Mouse (Mus musculus): ENCODE results near the gene Dhx37. TPM values are rescaled to one million over a fixed set of nuclear protein-coding genes. Genes with fewer than 3 reads are reported as not detected.

The Dhx37 gene
- polyA plus RNA-seq (2016; fragmentation: Nextera tagmentation; extraction: Ambion mirVana) = 16.7 and 18.0 TPM in 2 replicates

DNA sequence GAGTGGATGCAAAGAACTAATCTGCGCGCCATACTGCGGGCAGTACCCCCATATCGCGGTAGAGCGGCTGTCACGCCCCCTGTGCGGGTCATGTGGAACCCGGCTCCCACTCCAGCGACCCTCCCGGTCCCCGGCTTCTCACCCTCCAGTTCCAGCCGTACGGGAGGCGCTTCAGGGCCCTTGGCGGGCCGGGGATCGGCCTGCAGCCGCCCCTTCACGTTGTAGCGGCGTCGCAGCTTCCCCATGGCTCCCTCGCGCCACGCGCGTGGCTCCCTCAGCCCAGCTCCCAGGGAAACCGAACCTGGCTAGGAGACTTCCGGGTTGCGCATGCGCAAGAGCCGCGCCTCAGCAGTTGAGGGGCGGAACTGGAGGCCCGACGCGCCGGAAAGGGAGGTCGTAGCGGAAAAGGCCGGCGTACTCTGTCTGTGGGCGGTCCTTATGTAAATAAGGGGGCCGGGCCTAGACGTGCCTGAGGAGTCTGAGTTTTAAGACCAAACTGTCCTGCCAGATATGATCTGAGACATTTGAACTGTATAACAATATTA is at the start of gene Dhx37:
Gene Dhx37 (minus strand): TSS at position 329 of the 545 bp plus-strand sequence.
- peak within 1 kb of the TSS; percentile 35; the same call in 1 of the 2 replicates for H3K27ac ChIP-seq
- H3K36me3 ChIP-seq = peaks cover 30% of the 10 kb centered on the region
- H3K4me1 ChIP-seq = peaks cover 12% of the 10 kb centered on the region
- H3K4me3 ChIP-seq = peak within 1 kb of the TSS; percentile 69
- H3K9me3 ChIP-seq (replicated peaks) = no peaks in the 10 kb centered on the region
- H3K4me2 ChIP-seq (replicated peaks) = peak within 1 kb of the TSS; percentile 70
- WGBS = under 1% methylated on average over 46 of the region's 46 CpGs
- peak; percentile 95 for ATAC-seq (ENCODE audit: low FRiP score)
- peak within 1 kb of the TSS; percentile 80 for H3K9ac ChIP-seq
- no peaks in the 10 kb centered on the region for H3K27me3 ChIP-seq

GRCm38 (mm10) chr5:125482474-125482873 is 48.6 kb upstream of the Dhx37 start:
- WGBS = 93% methylated on average over 7 of the region's 7 CpGs
- Histone ChIP-seq H3K4me3 (no peak overlapping the region), H3K9me3 (replicated peaks) (no peaks in the 10 kb centered on the region), H3K27me3 (no peaks in the 10 kb centered on the region), H3K27ac (no peak overlapping the region), H3K4me2 (replicated peaks) (no peak overlapping the region), H3K4me1 (peaks cover 29% of the 10 kb centered on the region), H3K36me3 (peaks cover 28% of the 10 kb centered on the region), H3K9ac (no peak overlapping the region)
- ATAC-seq (ENCODE audit: low FRiP score) = no peak

DNA sequence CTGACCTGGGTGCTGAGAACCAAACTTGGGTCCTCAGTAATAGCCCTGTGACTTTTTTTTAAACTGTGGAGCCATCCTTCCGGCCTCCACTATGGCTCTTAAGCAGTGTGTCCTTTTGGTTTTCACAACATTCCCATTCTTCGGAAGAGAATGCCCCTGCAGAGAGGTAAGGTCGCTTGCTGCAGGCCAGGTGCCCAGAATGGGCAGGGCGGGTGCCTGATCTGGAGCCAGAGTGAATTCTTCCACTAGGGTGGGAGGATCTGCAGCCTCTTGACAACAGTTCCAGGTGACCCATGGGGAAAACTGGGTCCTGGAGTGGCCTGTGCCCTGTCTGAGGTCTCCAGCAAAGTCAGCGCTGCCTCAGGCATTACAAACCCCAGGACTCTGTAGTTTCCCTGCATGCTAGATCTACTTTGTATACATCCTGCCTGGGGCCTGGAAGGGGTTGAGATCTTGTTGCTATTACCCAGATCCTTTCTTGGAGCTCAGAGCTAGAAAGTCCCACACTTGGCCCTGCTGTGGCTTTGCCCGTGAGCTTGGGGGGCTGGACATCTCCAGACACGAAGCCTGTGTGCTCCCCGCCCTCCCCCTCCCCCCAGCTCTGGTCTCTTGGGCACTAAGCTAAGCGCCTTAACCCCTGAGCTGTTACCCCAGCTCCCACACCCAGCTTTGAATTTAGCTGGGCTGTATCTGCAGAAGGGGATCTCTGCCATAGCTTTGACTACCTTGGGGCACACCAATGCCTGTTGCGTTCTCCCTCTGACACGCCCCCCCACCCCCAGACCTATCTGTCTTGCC is 46.7 kb upstream of the Dhx37 start:
- WGBS = 78% methylated on average over 11 of the region's 11 CpGs
- H3K27ac ChIP-seq = no peak overlapping the region

DNA sequence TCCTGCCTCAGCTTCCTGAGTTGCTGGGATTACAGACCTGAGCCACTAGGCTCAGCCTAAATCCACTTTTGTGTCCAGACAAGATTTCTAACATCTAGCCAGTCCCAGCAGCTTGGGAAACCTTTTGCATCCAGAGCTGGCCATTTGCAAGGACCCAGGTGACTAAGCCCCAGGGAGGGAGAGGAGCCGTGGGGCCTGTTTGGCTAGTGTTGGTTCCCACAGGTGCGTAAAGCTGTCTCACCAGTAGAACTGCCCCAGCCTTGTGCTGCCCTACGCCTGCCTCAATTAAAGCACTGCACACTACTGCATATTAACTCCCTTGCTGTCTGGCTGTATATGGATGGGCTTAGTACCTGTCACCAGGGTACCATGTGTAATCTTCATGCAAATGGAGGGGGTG is 45.5 kb upstream of the Dhx37 start:
- 89% methylated on average over 3 of the region's 3 CpGs for WGBS
- Histone ChIP-seq H3K4me1 (peaks cover 42% of the 10 kb centered on the region), H3K9me3 (replicated peaks) (no peaks in the 10 kb centered on the region), H3K36me3 (peaks cover 17% of the 10 kb centered on the region), H3K27ac (no peak overlapping the region), H3K4me2 (replicated peaks) (no peak overlapping the region), H3K9ac (no peak overlapping the region), H3K4me3 (no peak overlapping the region), H3K27me3 (no peaks in the 10 kb centered on the region)
- no peak for ATAC-seq (ENCODE audit: low FRiP score)

More for the DNA sequence above, 46.7 kb upstream of the Dhx37 start:
- no peak overlapping the region for H3K9ac ChIP-seq
- no peak for ATAC-seq (ENCODE audit: low FRiP score)
- peaks cover 25% of the 10 kb centered on the region for H3K36me3 ChIP-seq
- H3K4me1 ChIP-seq = peaks cover 38% of the 10 kb centered on the region
- H3K9me3 ChIP-seq (replicated peaks) = no peaks in the 10 kb centered on the region
- H3K4me3 ChIP-seq = no peak overlapping the region
- no peak overlapping the region for H3K4me2 ChIP-seq (replicated peaks)
- no peaks in the 10 kb centered on the region for H3K27me3 ChIP-seq

DNA sequence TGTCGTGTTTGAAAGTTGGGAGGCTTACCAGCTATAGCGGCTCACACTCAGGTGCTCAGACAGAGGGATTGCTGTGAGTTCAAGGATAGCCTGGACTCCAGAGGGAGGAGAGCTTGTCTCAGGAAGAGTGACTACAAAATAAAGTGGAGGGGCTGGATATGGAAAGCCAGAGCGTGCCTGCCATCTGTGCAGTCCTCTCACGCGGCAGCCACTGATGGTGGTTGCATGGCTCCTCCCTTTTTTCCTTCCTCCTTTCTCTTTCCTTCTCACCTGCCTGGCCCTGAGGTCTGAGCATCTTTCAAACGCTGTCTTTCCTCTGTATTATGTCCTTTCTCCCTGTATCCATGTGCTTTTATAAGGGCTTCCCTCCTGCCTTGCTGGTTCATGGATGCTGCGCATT is 44.1 kb upstream of the Dhx37 start:
- no peak overlapping the region for H3K4me3 ChIP-seq
- no peak for ATAC-seq (ENCODE audit: low FRiP score)
- peaks cover 6% of the 10 kb centered on the region for H3K36me3 ChIP-seq
- H3K4me1 ChIP-seq = peaks cover 42% of the 10 kb centered on the region
- H3K9ac ChIP-seq = no peak overlapping the region
- H3K9me3 ChIP-seq (replicated peaks) = no peaks in the 10 kb centered on the region
- H3K27me3 ChIP-seq = no peaks in the 10 kb centered on the region
- H3K27ac ChIP-seq = no peak overlapping the region
- 76% methylated on average over 7 of the region's 7 CpGs for WGBS
- peak overlapping the region; percentile 87 for H3K4me2 ChIP-seq (replicated peaks)

GRCm38 (mm10) chr5:125477533-125477932 is 43.6 kb upstream of the Dhx37 start:
- ATAC-seq (ENCODE audit: low FRiP score) = no peak
- H3K9me3 ChIP-seq (replicated peaks) = no peaks in the 10 kb centered on the region
- H3K4me1 ChIP-seq = peaks cover 42% of the 10 kb centered on the region
- 0 out of 2 replicates have a peak, but pooled peaks cover 1% of the 10 kb centered on the region for H3K36me3 ChIP-seq
- H3K27me3 ChIP-seq = no peaks in the 10 kb centered on the region
- H3K27ac ChIP-seq = no peak overlapping the region
- peak overlapping the region; percentile 84; the same call in 1 of the 2 replicates for H3K9ac ChIP-seq
- WGBS = 62% methylated on average over 7 of the region's 7 CpGs
- peak overlapping the region; percentile 87 for H3K4me2 ChIP-seq (replicated peaks)
- peak overlapping the region; percentile 85; the same call in 1 of the 2 replicates for H3K4me3 ChIP-seq

- Histone ChIP-seq H3K27me3 (no peaks in the 10 kb centered on the region), H3K27ac (no peak overlapping the region), H3K4me3 (peak overlapping the region; percentile 85), H3K9ac (peak overlapping the region; percentile 84), H3K36me3 (no peaks in the 10 kb centered on the region), H3K4me1 (peaks cover 42% of the 10 kb centered on the region), H3K4me2 (replicated peaks) (peak overlapping the region; percentile 87), H3K9me3 (replicated peaks) (no peaks in the 10 kb centered on the region)
- 71% methylated on average over 7 of the region's 7 CpGs for WGBS
- ATAC-seq (ENCODE audit: low FRiP score) = 0 out of 2 replicates have a peak, but pooled peaks have one; percentile 21
Observed at GRCm38 (mm10) chr5:125476799-125477198, 42.9 kb upstream of the Dhx37 start.

GRCm38 (mm10) chr5:125476286-125476625 is 42.3 kb upstream of the Dhx37 start:
- Histone ChIP-seq H3K4me3 (peak overlapping the region; percentile 85), H3K27ac (peak overlapping the region; percentile 84), H3K4me1 (peaks cover 42% of the 10 kb centered on the region), H3K36me3 (no peaks in the 10 kb centered on the region), H3K4me2 (replicated peaks) (peak overlapping the region; percentile 87), H3K27me3 (no peaks in the 10 kb centered on the region), H3K9me3 (replicated peaks) (no peaks in the 10 kb centered on the region), H3K9ac (peak overlapping the region; percentile 84)
- 17% methylated on average over 5 of the region's 5 CpGs for WGBS
- peak; percentile 55 for ATAC-seq (ENCODE audit: low FRiP score)

- no peaks in the 10 kb centered on the region for H3K27me3 ChIP-seq
- ATAC-seq (ENCODE audit: low FRiP score) = peak; percentile 91
- H3K4me3 ChIP-seq = peak within 1 kb of the TSS; percentile 85
- peak within 1 kb of the TSS; percentile 84 for H3K9ac ChIP-seq
- H3K4me2 ChIP-seq (replicated peaks) = peak within 1 kb of the TSS; percentile 87
- no peaks in the 10 kb centered on the region for H3K9me3 ChIP-seq (replicated peaks)
- no peaks in the 10 kb centered on the region for H3K36me3 ChIP-seq
- peak within 1 kb of the TSS; percentile 84 for H3K27ac ChIP-seq
- under 1% methylated on average over 60 of the region's 60 CpGs for WGBS
- H3K4me1 ChIP-seq = peaks cover 39% of the 10 kb centered on the region
Observed at GRCm38 (mm10) chr5:125475601-125476285, 41.8 kb upstream of the Dhx37 start, which contains the start of gene Aacs. TSS of gene Aacs (plus strand) at chr5:125475814.

DNA sequence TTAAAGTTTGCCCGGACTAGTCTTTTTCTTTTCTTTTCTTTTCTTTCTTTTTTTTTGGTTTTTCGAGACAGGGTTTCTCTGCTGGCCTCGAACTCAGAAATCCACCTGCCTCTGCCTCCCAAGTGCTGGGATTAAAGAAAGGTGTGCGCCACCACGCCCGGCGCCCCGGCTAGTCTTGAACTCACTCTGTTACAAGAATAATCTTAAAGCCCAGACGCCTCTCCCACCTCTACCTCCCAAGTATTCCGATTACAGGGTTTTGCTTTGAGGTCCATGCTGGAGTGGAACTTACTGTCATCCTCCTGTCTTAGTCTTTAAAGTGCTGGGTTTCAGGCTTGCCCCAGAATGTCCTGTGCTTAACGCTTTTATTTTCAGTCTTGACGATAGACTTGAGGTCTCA is 41.1 kb upstream of the Dhx37 start:
- peak overlapping the region; percentile 84 for H3K27ac ChIP-seq
- ATAC-seq (ENCODE audit: low FRiP score) = no peak
- H3K9ac ChIP-seq = peak overlapping the region; percentile 84

GRCm38 (mm10) chr5:125472796-125473475 is 39.0 kb upstream of the Dhx37 start:
- no peak overlapping the region for H3K9ac ChIP-seq
- no peak overlapping the region for H3K27ac ChIP-seq
- H3K27me3 ChIP-seq = no peaks in the 10 kb centered on the region
- WGBS = 78% methylated on average over 9 of the region's 9 CpGs
- no peak overlapping the region for H3K4me3 ChIP-seq
- H3K36me3 ChIP-seq = no peaks in the 10 kb centered on the region
- no peak for ATAC-seq (ENCODE audit: low FRiP score)
- peaks cover 23% of the 10 kb centered on the region for H3K4me1 ChIP-seq
- H3K9me3 ChIP-seq (replicated peaks) = no peaks in the 10 kb centered on the region
- H3K4me2 ChIP-seq (replicated peaks) = no peak overlapping the region

More for the DNA sequence above, 41.1 kb upstream of the Dhx37 start:
- Histone ChIP-seq H3K4me1 (peaks cover 35% of the 10 kb centered on the region), H3K36me3 (no peaks in the 10 kb centered on the region), H3K9me3 (replicated peaks) (no peaks in the 10 kb centered on the region), H3K4me3 (peak overlapping the region; percentile 85), H3K4me2 (replicated peaks) (peak overlapping the region; percentile 87), H3K27me3 (no peaks in the 10 kb centered on the region)
- WGBS = 59% methylated on average over 12 of the region's 12 CpGs

GRCm38 (mm10) chr5:125470713-125471112 is 36.8 kb upstream of the Dhx37 start:
- H3K9me3 ChIP-seq (replicated peaks) = no peaks in the 10 kb centered on the region
- no peak overlapping the region for H3K9ac ChIP-seq
- H3K36me3 ChIP-seq = no peaks in the 10 kb centered on the region
- no peaks in the 10 kb centered on the region for H3K27me3 ChIP-seq
- no peak overlapping the region for H3K4me2 ChIP-seq (replicated peaks)
- 0 out of 2 replicates have a peak, but pooled peaks cover 4% of the 10 kb centered on the region for H3K4me1 ChIP-seq
- H3K27ac ChIP-seq = no peak overlapping the region
- no peak overlapping the region for H3K4me3 ChIP-seq
- ATAC-seq (ENCODE audit: low FRiP score) = no peak
- WGBS = 90% methylated on average over 4 of the region's 4 CpGs

Measured in hindbrain, embryonic 12.5 days (tissue).